Mouse (Mus musculus) bone marrow, adult 2 months (tissue): ENCODE measurements around the gene Prkcb.

Experiments
- CTCF ChIP-seq: fragments of 200-500 bp; IDR thresholded peaks from 2 replicates; pipeline ENCODE4 v1.5.1; 2011; ENCODE audit warnings: low read length, control low read depth; ENCODE audit not compliant: control insufficient read depth, insufficient read depth
- POLR2A ChIP-seq: fragments of 200-500 bp; IDR thresholded peaks from 2 replicates; pipeline ENCODE4 v1.6.1; 2011; ENCODE audit warnings: low read depth, mild to moderate bottlenecking, control low read depth, low read length, borderline replicate concordance; ENCODE audit not compliant: control insufficient read depth

DNA sequence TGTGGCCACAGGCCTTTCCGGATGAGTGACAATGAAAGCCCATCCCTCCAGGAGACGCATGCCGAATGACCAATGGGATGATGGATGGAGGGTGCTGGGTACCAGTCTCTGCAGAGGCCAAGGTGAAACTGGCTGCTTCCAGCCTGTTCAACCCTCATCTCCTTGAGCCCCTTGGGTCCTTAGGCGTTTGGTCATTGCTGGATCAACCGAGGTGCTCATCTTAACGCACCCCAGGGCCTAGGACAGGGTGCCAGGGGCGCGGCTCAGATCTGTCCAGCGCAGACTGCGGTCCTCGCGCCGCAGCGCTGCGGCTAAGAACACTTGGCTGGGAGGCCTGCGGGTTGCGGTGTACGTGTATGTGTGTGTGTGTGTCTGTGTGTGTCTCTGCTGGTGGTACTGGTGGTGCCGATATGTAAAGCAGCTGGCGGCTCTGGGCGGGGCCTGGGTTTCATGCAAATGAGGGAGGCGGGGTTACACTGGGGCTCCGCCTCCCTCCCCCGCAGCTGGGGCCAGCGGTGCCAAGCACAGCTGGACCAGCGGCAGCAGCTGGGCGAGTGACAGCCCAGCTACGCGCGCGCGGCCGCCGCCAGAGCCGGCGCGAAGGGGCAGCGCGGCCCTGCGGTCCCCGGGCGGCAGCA lies at the start of gene Prkcb:
- TF ChIP-seq CTCF (no peak), POLR2A (peak; percentile 43; the same call in 1 of the 2 replicates)
